Mouse (Mus musculus): ENCODE measurements around the gene Tbl3. TPM values are rescaled to one million over a fixed set of nuclear protein-coding genes. Genes with fewer than 3 reads are reported as not detected.

The Tbl3 gene
- polyA plus RNA-seq (2012; rRNA removed): 53.0 and 53.7 TPM in 2 replicates

GRCm38 (mm10) chr17:24706982-24707800 lies at the start of gene Tbl3:
Gene Tbl3 (minus strand): TSS chr17:24707660.
- TF ChIP-seq POLR2A (IDR thresholded peaks at IDR 0.05; ENCODE audit: extremely low read depth, insufficient read depth, low read length) (peak; percentile 95), CTCF (IDR thresholded peaks at IDR 0.05; ENCODE audit: extremely low read depth, insufficient read depth, low read length) (no peak)
- no peak within 1 kb of the TSS for H3K27ac ChIP-seq (ENCODE audit: insufficient read depth, low read length)
- peak within 1 kb of the TSS; percentile 66 for H3K4me3 ChIP-seq (ENCODE audit: insufficient read depth, low read length)
- H3K4me1 ChIP-seq (ENCODE audit: control insufficient read depth, insufficient read depth, low read length): peaks cover 2% of the 10 kb centered on the region; the same call in 1 of the 2 replicates

GRCm38 (mm10) chr17:24752415-24753394 lies 45.2 kb upstream of the Tbl3 start, which contains the start of gene Hs3st6:
Gene Hs3st6 (plus strand): TSS chr17:24752988.
- no peak within 1 kb of the TSS for H3K27ac ChIP-seq (ENCODE audit: insufficient read depth, low read length)
- peak within 1 kb of the TSS; percentile 40 for H3K4me3 ChIP-seq (ENCODE audit: insufficient read depth, low read length)
- no peak for TF ChIP-seq POLR2A (IDR thresholded peaks at IDR 0.05; ENCODE audit: extremely low read depth, insufficient read depth, low read length)
- no peak for TF ChIP-seq CTCF (IDR thresholded peaks at IDR 0.05; ENCODE audit: extremely low read depth, insufficient read depth, low read length)
- H3K4me1 ChIP-seq (ENCODE audit: control insufficient read depth, insufficient read depth, low read length): 0 out of 2 replicates have a peak, but pooled peaks cover 1% of the 10 kb centered on the region

DNA sequence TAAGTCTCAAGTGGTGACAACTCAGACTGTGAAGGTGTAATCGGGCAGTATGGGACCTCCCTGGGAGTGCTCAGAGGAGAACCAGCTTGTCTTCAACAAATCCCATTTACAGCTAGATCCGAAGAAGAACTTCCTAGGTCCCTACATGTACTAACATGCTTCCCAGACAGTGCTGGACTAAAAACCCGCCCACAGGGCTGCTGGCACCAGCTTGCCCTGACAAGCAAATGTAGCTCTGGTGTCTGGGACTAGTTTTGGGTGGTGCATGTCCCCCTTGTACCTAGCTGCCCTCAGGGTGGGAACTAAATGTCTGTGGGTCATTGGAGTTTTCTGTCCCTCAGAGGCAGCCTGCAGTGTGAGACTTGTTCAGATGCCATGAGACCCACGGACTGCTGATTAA lies 44.1 kb upstream of the Tbl3 start:
- H3K27ac ChIP-seq (ENCODE audit: insufficient read depth, low read length): no peak overlapping the region
- TF ChIP-seq POLR2A (IDR thresholded peaks at IDR 0.05; ENCODE audit: extremely low read depth, insufficient read depth, low read length): no peak
- TF ChIP-seq CTCF (IDR thresholded peaks at IDR 0.05; ENCODE audit: extremely low read depth, insufficient read depth, low read length): no peak
- H3K4me3 ChIP-seq (ENCODE audit: insufficient read depth, low read length): no peak overlapping the region
- 0 out of 2 replicates have a peak, but pooled peaks cover 1% of the 10 kb centered on the region for H3K4me1 ChIP-seq (ENCODE audit: control insufficient read depth, insufficient read depth, low read length)

DNA sequence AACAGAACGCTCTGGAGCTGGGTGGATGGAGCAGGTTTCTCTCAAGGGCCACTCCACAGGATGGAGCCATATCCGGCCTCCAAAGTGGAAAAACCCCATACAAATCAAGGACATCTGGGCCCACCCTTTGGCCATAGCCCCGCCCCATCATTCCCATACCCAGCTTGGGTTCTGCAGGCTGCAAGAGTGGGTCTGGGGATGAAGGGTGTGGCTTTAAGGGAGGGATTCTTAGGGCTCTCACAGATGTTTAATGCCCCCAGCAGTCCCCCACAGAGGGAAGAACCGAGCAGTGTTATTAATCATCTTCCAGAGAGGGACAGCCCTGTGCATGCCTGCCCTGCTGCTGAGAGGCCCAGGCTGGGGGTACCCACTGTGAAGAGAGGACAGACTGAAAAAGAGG lies 39.5 kb upstream of the Tbl3 start:
- Histone ChIP-seq H3K4me3 (ENCODE audit: insufficient read depth, low read length) (no peak overlapping the region), H3K27ac (ENCODE audit: insufficient read depth, low read length) (no peak overlapping the region), H3K4me1 (ENCODE audit: control insufficient read depth, insufficient read depth, low read length) (no peaks in the 10 kb centered on the region)
- TF ChIP-seq CTCF (IDR thresholded peaks at IDR 0.05; ENCODE audit: extremely low read depth, insufficient read depth, low read length) (no peak), POLR2A (IDR thresholded peaks at IDR 0.05; ENCODE audit: extremely low read depth, insufficient read depth, low read length) (no peak)

- no peak overlapping the region for H3K4me3 ChIP-seq (ENCODE audit: insufficient read depth, low read length)
- H3K27ac ChIP-seq (ENCODE audit: insufficient read depth, low read length): no peak overlapping the region
- H3K4me1 ChIP-seq (ENCODE audit: control insufficient read depth, insufficient read depth, low read length): no peaks in the 10 kb centered on the region
- no peak for TF ChIP-seq POLR2A (IDR thresholded peaks at IDR 0.05; ENCODE audit: extremely low read depth, insufficient read depth, low read length)
- TF ChIP-seq CTCF (IDR thresholded peaks at IDR 0.05; ENCODE audit: extremely low read depth, insufficient read depth, low read length): peak; percentile 98
Measured at GRCm38 (mm10) chr17:24745526-24746497, 38.4 kb upstream of the Tbl3 start.

GRCm38 (mm10) chr17:24744381-24744780 lies 36.9 kb upstream of the Tbl3 start:
- Histone ChIP-seq H3K4me3 (ENCODE audit: insufficient read depth, low read length) (no peak overlapping the region), H3K4me1 (ENCODE audit: control insufficient read depth, insufficient read depth, low read length) (no peaks in the 10 kb centered on the region), H3K27ac (ENCODE audit: insufficient read depth, low read length) (no peak overlapping the region)
- TF ChIP-seq POLR2A (IDR thresholded peaks at IDR 0.05; ENCODE audit: extremely low read depth, insufficient read depth, low read length) (no peak), CTCF (IDR thresholded peaks at IDR 0.05; ENCODE audit: extremely low read depth, insufficient read depth, low read length) (no peak)

GRCm38 (mm10) chr17:24743896-24744295 lies 36.4 kb upstream of the Tbl3 start:
- Histone ChIP-seq H3K4me3 (ENCODE audit: insufficient read depth, low read length) (no peak overlapping the region), H3K27ac (ENCODE audit: insufficient read depth, low read length) (no peak overlapping the region), H3K4me1 (ENCODE audit: control insufficient read depth, insufficient read depth, low read length) (no peaks in the 10 kb centered on the region)
- no peak for TF ChIP-seq CTCF (IDR thresholded peaks at IDR 0.05; ENCODE audit: extremely low read depth, insufficient read depth, low read length)

GRCm38 (mm10) chr17:24742307-24742706 lies 34.8 kb upstream of the Tbl3 start:
- Histone ChIP-seq H3K4me1 (ENCODE audit: control insufficient read depth, insufficient read depth, low read length) (0 out of 2 replicates have a peak, but pooled peaks cover under 1% of the 10 kb centered on the region), H3K27ac (ENCODE audit: insufficient read depth, low read length) (no peak overlapping the region), H3K4me3 (ENCODE audit: insufficient read depth, low read length) (no peak overlapping the region)
- TF ChIP-seq CTCF (IDR thresholded peaks at IDR 0.05; ENCODE audit: extremely low read depth, insufficient read depth, low read length): no peak
- no peak for TF ChIP-seq POLR2A (IDR thresholded peaks at IDR 0.05; ENCODE audit: extremely low read depth, insufficient read depth, low read length)
